ENCODE assay signal across 8 mouse cellular contexts in the genomic region with DNA sequence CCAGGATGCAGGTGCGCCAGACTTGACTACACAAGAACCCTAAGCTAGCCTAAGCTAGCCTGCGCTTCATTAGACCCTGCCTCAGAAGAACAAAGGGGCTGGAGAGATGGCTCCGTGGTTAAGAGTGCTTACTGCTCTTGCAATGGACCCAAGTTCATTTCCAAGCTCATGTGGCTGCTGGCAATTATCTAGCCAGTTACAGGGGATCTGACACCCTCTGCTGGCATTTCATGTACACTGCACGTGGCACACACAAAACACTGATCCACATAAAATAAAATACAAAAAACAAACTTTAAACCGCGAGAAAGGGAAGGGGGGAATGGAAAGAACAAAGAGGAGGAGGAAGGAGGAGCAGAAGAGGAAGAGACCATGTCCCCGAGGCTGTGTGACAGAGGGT. TPM values are rescaled to one million over a fixed set of nuclear protein-coding genes. Genes with fewer than 3 reads are reported as not detected.
DNase-seq lines count a peak whose midpoint lies in the region; ATAC-seq and TF ChIP-seq lines count a peak whose summit lies in the region.

No protein-coding gene starts in this region.

- no peak overlapping the region for H3K4me2 ChIP-seq in hindbrain, postnatal 0 days (ENCODE audit: low read depth, low read length)

- no peak overlapping the region for H3K4me3 ChIP-seq in hindbrain, postnatal 0 days (ENCODE audit: low read length)
- no peak overlapping the region for H3K4me3 ChIP-seq in hindbrain, embryonic 10.5 days

- H3K36me3 ChIP-seq in hindbrain, postnatal 0 days (ENCODE audit: insufficient read depth, low read length), result peaks cover 11% of the 10 kb centered on the region
- peaks cover 43% of the 10 kb centered on the region for H3K36me3 ChIP-seq in hindbrain, embryonic 10.5 days

- TF ChIP-seq CTCF in hindbrain, postnatal 0 days (IDR thresholded peaks at IDR 0.05; ENCODE audit: low read depth), result peak; percentile 82

- ATAC-seq in hindbrain, postnatal 0 days, result 0 out of 2 replicates have a peak, but pooled peaks have one; percentile 31

- H3K27me3 ChIP-seq in hindbrain, postnatal 0 days (ENCODE audit: insufficient read depth, low read length), result no peaks in the 10 kb centered on the region
- no peaks in the 10 kb centered on the region for H3K27me3 ChIP-seq in hindbrain, embryonic 10.5 days (ENCODE audit: insufficient read depth, poor library complexity, severe bottlenecking)

- no peaks in the 10 kb centered on the region for H3K4me1 ChIP-seq in hindbrain, postnatal 0 days (ENCODE audit: insufficient read depth, low read length)
- peaks cover 17% of the 10 kb centered on the region for H3K4me1 ChIP-seq in hindbrain, embryonic 10.5 days (replicated peaks)

- no peaks in the 10 kb centered on the region for H3K9me3 ChIP-seq in hindbrain, postnatal 0 days (ENCODE audit: low read length)
- no peaks in the 10 kb centered on the region for H3K9me3 ChIP-seq in hindbrain, embryonic 10.5 days

- H3K9ac ChIP-seq in hindbrain, postnatal 0 days (replicated peaks; ENCODE audit: low read length), result no peak overlapping the region

- WGBS in hindbrain, postnatal 0 days, result 59% methylated on average over 7 of the region's 7 CpGs
- whole genome bisulfite sequencing in hindbrain, embryonic 10.5 days, result 64% methylated on average over 7 of the region's 7 CpGs

- H3K27ac ChIP-seq in hindbrain, postnatal 0 days, result no peak overlapping the region
- no peak overlapping the region for H3K27ac ChIP-seq in hindbrain, embryonic 10.5 days

- DNase-seq in hindbrain, postnatal 0 days (ENCODE audit: low spot score), result peak; percentile 78
- DNase-seq in hindbrain, embryonic 10.5 days (ENCODE audit: low spot score), result no peak
- DNase-seq in 416B (ENCODE audit: low read depth), result peak; percentile 75
- peak; percentile 65 for DNase-seq in CD4-positive, CD25-positive, alpha-beta regulatory T cell, adult 2 months (ENCODE audit: low read depth, low spot score)
- peak; percentile 65 for DNase-seq in embryo, embryonic 11 days
- DNase-seq in lung, postnatal 14 days, result peak; percentile 54
- DNase-seq in ovary, postnatal 14 days (ENCODE audit: low spot score), result no peak
- DNase-seq in frontal cortex, postnatal 25 days (ENCODE audit: low spot score in 2 of 2), result no peak

RNA-seq across cellular contexts. Expression of a gene that starts 15.2 kb away (rescaled TPM):
- total RNA-seq in hindbrain, postnatal 0 days (2014; rRNA removed), result not detected in 2 replicates
- polyA plus RNA-seq in hindbrain, postnatal 0 days (2015; fragmentation: Nextera tagmentation; extraction: Ambion mirVana), result 0.25 and 0.40 TPM in 2 replicates
- 0.08 TPM in 1 of 2 replicates, not detected in the other for polyA plus RNA-seq in hindbrain, embryonic 10.5 days (2016; fragmentation: Nextera tagmentation; extraction: Ambion mirVana)

RNA-seq across cellular contexts. Expression of a gene that starts 16.4 kb away (rescaled TPM):
- 99.4 and 105 TPM in 2 replicates for total RNA-seq in hindbrain, postnatal 0 days (2014; rRNA removed)
- polyA plus RNA-seq in hindbrain, postnatal 0 days (2015; fragmentation: Nextera tagmentation; extraction: Ambion mirVana), result 48.7 and 50.7 TPM in 2 replicates
- 22.4 and 26.8 TPM in 2 replicates for polyA plus RNA-seq in hindbrain, embryonic 10.5 days (2016; fragmentation: Nextera tagmentation; extraction: Ambion mirVana)

RNA-seq across cellular contexts. Expression of a gene that starts 28.2 kb away (rescaled TPM):
- total RNA-seq in hindbrain, postnatal 0 days (2014; rRNA removed), result 215 and 251 TPM in 2 replicates
- polyA plus RNA-seq in hindbrain, postnatal 0 days (2015; fragmentation: Nextera tagmentation; extraction: Ambion mirVana), result 470 and 531 TPM in 2 replicates
- polyA plus RNA-seq in hindbrain, embryonic 10.5 days (2016; fragmentation: Nextera tagmentation; extraction: Ambion mirVana), result 843 and 861 TPM in 2 replicates

RNA-seq across cellular contexts. Expression of a gene that starts 28.9 kb away (rescaled TPM):
- total RNA-seq in hindbrain, postnatal 0 days (2014; rRNA removed), result 251 and 255 TPM in 2 replicates
- 113 and 115 TPM in 2 replicates for polyA plus RNA-seq in hindbrain, postnatal 0 days (2015; fragmentation: Nextera tagmentation; extraction: Ambion mirVana)
- 80.7 and 93.1 TPM in 2 replicates for polyA plus RNA-seq in hindbrain, embryonic 10.5 days (2016; fragmentation: Nextera tagmentation; extraction: Ambion mirVana)

RNA-seq across cellular contexts. Expression of a gene that starts 39.2 kb away (rescaled TPM):
- total RNA-seq in hindbrain, postnatal 0 days (2014; rRNA removed), result 42.2 and 48.6 TPM in 2 replicates
- 31.5 and 33.7 TPM in 2 replicates for polyA plus RNA-seq in hindbrain, postnatal 0 days (2015; fragmentation: Nextera tagmentation; extraction: Ambion mirVana)
- polyA plus RNA-seq in hindbrain, embryonic 10.5 days (2016; fragmentation: Nextera tagmentation; extraction: Ambion mirVana), result 76.7 and 78.1 TPM in 2 replicates

Comparison
In these comparisons a context has a peak if more than half of its experiments do, and no peak if none do; other contexts are left out.
1. DNase-seq: peak in hindbrain, postnatal 0 days (single experiment), 416B (single experiment), CD4-positive, CD25-positive, alpha-beta regulatory T cell, adult 2 months (single experiment), embryo, embryonic 11 days (single experiment) and lung, postnatal 14 days (single experiment); none in hindbrain, embryonic 10.5 days (single experiment), ovary, postnatal 14 days (single experiment) and frontal cortex, postnatal 25 days (0 of 2).